Mouse (Mus musculus) forebrain, embryonic 15.5 days (tissue): ENCODE data around the gene Gpr183. TPM values are rescaled to one million over a fixed set of nuclear protein-coding genes. Genes with fewer than 3 reads are reported as not detected.
A peak's percentile ranks its signal among the peaks of the same experiment; 100 is the strongest.

Experiments
- ATAC-seq: fragments of 200-750 bp; cut with Nextera tagmentation; replicated peaks from 2 replicates; pipeline ENCODE4 v1.8.0; 2017; ENCODE audit warnings: mild to moderate bottlenecking, moderate TSS enrichment, moderate library complexity
- H3K27ac ChIP-seq: fragments of 300-500 bp; sonication (generic); replicated peaks from 2 replicates; pipeline ENCODE4 v1.5.1; 2015; ENCODE audit warnings: mild to moderate bottlenecking, inconsistent platforms
- H3K27me3 ChIP-seq: fragments of 300-500 bp; sonication (generic); 2 replicates; pipeline ENCODE4 v1.6.1; 2015; ENCODE audit warnings: inconsistent platforms
- H3K36me3 ChIP-seq: fragments of 300-500 bp; sonication (generic); 2 replicates; pipeline ENCODE4 v1.6.1; 2015; ENCODE audit warnings: mild to moderate bottlenecking, inconsistent platforms
- H3K4me1 ChIP-seq: fragments of 300-500 bp; sonication (generic); 2 replicates; pipeline ENCODE4 v1.6.1; 2015; ENCODE audit warnings: inconsistent platforms
- H3K4me2 ChIP-seq: fragments of 300-500 bp; sonication (generic); replicated peaks from 2 replicates; pipeline ENCODE4 v1.6.1; 2015; ENCODE audit warnings: mild to moderate bottlenecking, inconsistent platforms
- H3K4me3 ChIP-seq: fragments of 300-500 bp; sonication (generic); 2 replicates; pipeline ENCODE4 v1.5.1; 2015; ENCODE audit warnings: mild to moderate bottlenecking, inconsistent platforms
- H3K9ac ChIP-seq: fragments of 300-500 bp; sonication (generic); replicated peaks from 2 replicates; pipeline ENCODE4 v1.6.1; 2015; ENCODE audit warnings: mild to moderate bottlenecking, inconsistent platforms
- H3K9me3 ChIP-seq: fragments of 300-500 bp; sonication (generic); 2 replicates; pipeline ENCODE4 v1.6.1; 2016; ENCODE audit warnings: inconsistent platforms
- WGBS: fragments of 180-500 bp; shearing (Covaris S2); methylation state at CpG from one replicate; pipeline ENCODE4 v1.1.7; 2015; ENCODE audit warnings: mixed read lengths; 5-methylcytosine and 5-hydroxymethylcytosine counted together
- polyA plus RNA-seq: library from polyadenylated mRNA; unstranded; fragments of >200 nt; fragmentation: Nextera tagmentation; extraction: Ambion mirVana; gene quantifications from 2 replicates; pipeline ENCODE4 v1.2.1, GENCODE M21; 2015

The Gpr183 gene
- polyA plus RNA-seq, 1 experiment from 2014 or later, result 0.98 TPM

- Histone ChIP-seq H3K4me2 (no peak overlapping the region), H3K27ac (no peak overlapping the region), H3K9me3 (no peaks in the 10 kb centered on the region), H3K4me1 (0 out of 2 replicates have a peak, but pooled peaks cover 2% of the 10 kb centered on the region), H3K36me3 (no peaks in the 10 kb centered on the region; the same call in 1 of the 2 replicates), H3K9ac (no peak overlapping the region), H3K27me3 (no peaks in the 10 kb centered on the region), H3K4me3 (no peak overlapping the region)
- 0 out of 2 replicates have a peak, but pooled peaks have one; percentile 36 for ATAC-seq
- WGBS, result 76% methylated on average over 12 of the region's 12 CpGs
These were observed 44.4 kb downstream of the Gpr183 start for GRCm38 (mm10) chr14:121920511-121921124.

- 35% methylated on average over 3 of the region's 3 CpGs for WGBS
- H3K36me3 ChIP-seq, result no peaks in the 10 kb centered on the region; the same call in 1 of the 2 replicates
These were observed 45.2 kb downstream of the Gpr183 start for GRCm38 (mm10) chr14:121919752-121920151.

GRCm38 (mm10) chr14:121918266-121918665, 46.7 kb downstream of the Gpr183 start:
- no peaks in the 10 kb centered on the region for H3K27me3 ChIP-seq
- ATAC-seq, result no peak
- no peaks in the 10 kb centered on the region; the same call in 1 of the 2 replicates for H3K36me3 ChIP-seq
- no peak overlapping the region for H3K4me3 ChIP-seq
- H3K9ac ChIP-seq, result no peak overlapping the region
- H3K4me1 ChIP-seq, result 0 out of 2 replicates have a peak, but pooled peaks cover 2% of the 10 kb centered on the region
- H3K27ac ChIP-seq, result no peak overlapping the region
- no peak overlapping the region for H3K4me2 ChIP-seq
- 69% methylated on average over 3 of the region's 3 CpGs for WGBS
- no peaks in the 10 kb centered on the region for H3K9me3 ChIP-seq

More at GRCm38 (mm10) chr14:121919752-121920151, 45.2 kb downstream of the Gpr183 start:
- H3K4me1 ChIP-seq, result 0 out of 2 replicates have a peak, but pooled peaks cover 2% of the 10 kb centered on the region
- ATAC-seq, result no peak
- no peak overlapping the region for H3K4me2 ChIP-seq
- H3K27ac ChIP-seq, result no peak overlapping the region
- H3K9me3 ChIP-seq, result no peaks in the 10 kb centered on the region
- no peak overlapping the region for H3K4me3 ChIP-seq
- H3K27me3 ChIP-seq, result no peaks in the 10 kb centered on the region
- no peak overlapping the region for H3K9ac ChIP-seq

- no peak for ATAC-seq
- Histone ChIP-seq H3K4me2 (no peak overlapping the region), H3K9me3 (no peaks in the 10 kb centered on the region), H3K9ac (no peak overlapping the region), H3K36me3 (peaks cover 10% of the 10 kb centered on the region; the same call in 1 of the 2 replicates), H3K4me3 (no peak overlapping the region), H3K27me3 (no peaks in the 10 kb centered on the region), H3K4me1 (0 out of 2 replicates have a peak, but pooled peaks cover 2% of the 10 kb centered on the region), H3K27ac (no peak overlapping the region)
- WGBS, result 89% methylated on average over 6 of the region's 6 CpGs
These were observed 48.5 kb downstream of the Gpr183 start for GRCm38 (mm10) chr14:121916311-121917094.

- H3K4me1 ChIP-seq, result 0 out of 2 replicates have a peak, but pooled peaks cover 2% of the 10 kb centered on the region
- WGBS, result 82% methylated on average over 8 of the region's 8 CpGs
- no peak for ATAC-seq
These were observed 49.4 kb downstream of the Gpr183 start, which contains the start of gene Gpr18 for GRCm38 (mm10) chr14:121915621-121916020. Gpr18 (minus strand) TSS chr14:121915781.

GRCm38 (mm10) chr14:121915143-121915542, 49.9 kb downstream of the Gpr183 start:
- no peak overlapping the region for H3K4me3 ChIP-seq
- H3K9ac ChIP-seq, result no peak overlapping the region
- H3K27ac ChIP-seq, result no peak overlapping the region
- H3K36me3 ChIP-seq, result peaks cover 18% of the 10 kb centered on the region
- 82% methylated on average over 5 of the region's 5 CpGs for WGBS
- H3K4me1 ChIP-seq, result no peaks in the 10 kb centered on the region
- H3K4me2 ChIP-seq, result no peak overlapping the region
- ATAC-seq, result no peak
- no peaks in the 10 kb centered on the region for H3K27me3 ChIP-seq
- H3K9me3 ChIP-seq, result no peaks in the 10 kb centered on the region

More at GRCm38 (mm10) chr14:121915621-121916020, 49.4 kb downstream of the Gpr183 start, which contains the start of gene Gpr18:
- Histone ChIP-seq H3K36me3 (peaks cover 14% of the 10 kb centered on the region), H3K4me3 (no peak within 1 kb of the TSS), H3K9ac (no peak within 1 kb of the TSS), H3K27ac (no peak within 1 kb of the TSS), H3K9me3 (no peaks in the 10 kb centered on the region), H3K4me2 (no peak within 1 kb of the TSS), H3K27me3 (no peaks in the 10 kb centered on the region)

- Histone ChIP-seq H3K4me3 (no peak overlapping the region), H3K36me3 (peaks cover 30% of the 10 kb centered on the region), H3K27ac (no peak overlapping the region), H3K9me3 (no peaks in the 10 kb centered on the region), H3K27me3 (no peaks in the 10 kb centered on the region), H3K4me1 (no peaks in the 10 kb centered on the region), H3K9ac (no peak overlapping the region), H3K4me2 (no peak overlapping the region)
- WGBS, result 96% methylated on average over 7 of the region's 7 CpGs
- ATAC-seq, result no peak
These were observed 52.5 kb downstream of the Gpr183 start for GRCm38 (mm10) chr14:121912501-121912900.

GRCm38 (mm10) chr14:121909868-121910267, 55.1 kb downstream of the Gpr183 start:
- H3K4me2 ChIP-seq, result no peak overlapping the region
- whole genome bisulfite sequencing, result 94% methylated on average over 6 of the region's 6 CpGs
- no peaks in the 10 kb centered on the region for H3K27me3 ChIP-seq
- H3K9ac ChIP-seq, result no peak overlapping the region
- no peaks in the 10 kb centered on the region for H3K4me1 ChIP-seq
- H3K9me3 ChIP-seq, result no peaks in the 10 kb centered on the region
- peaks cover 49% of the 10 kb centered on the region for H3K36me3 ChIP-seq
- no peak overlapping the region for H3K4me3 ChIP-seq
- ATAC-seq, result no peak
- H3K27ac ChIP-seq, result no peak overlapping the region

GRCm38 (mm10) chr14:121906992-121907681, 57.9 kb downstream of the Gpr183 start:
- H3K4me1 ChIP-seq, result no peaks in the 10 kb centered on the region
- no peak overlapping the region for H3K9ac ChIP-seq
- no peak overlapping the region for H3K4me3 ChIP-seq
- peaks cover 45% of the 10 kb centered on the region for H3K36me3 ChIP-seq
- no peaks in the 10 kb centered on the region for H3K9me3 ChIP-seq
- H3K4me2 ChIP-seq, result no peak overlapping the region
- no peaks in the 10 kb centered on the region for H3K27me3 ChIP-seq
- 92% methylated on average over 11 of the region's 11 CpGs for WGBS
- ATAC-seq, result no peak
- no peak overlapping the region for H3K27ac ChIP-seq

GRCm38 (mm10) chr14:121906341-121906991, 58.5 kb downstream of the Gpr183 start:
- 89% methylated on average over 8 of the region's 8 CpGs for WGBS
- H3K9me3 ChIP-seq, result no peaks in the 10 kb centered on the region
- H3K9ac ChIP-seq, result no peak overlapping the region
- no peak overlapping the region for H3K4me3 ChIP-seq
- no peak for ATAC-seq
- peaks cover 39% of the 10 kb centered on the region for H3K36me3 ChIP-seq
- H3K27me3 ChIP-seq, result no peaks in the 10 kb centered on the region
- no peaks in the 10 kb centered on the region for H3K4me1 ChIP-seq
- no peak overlapping the region for H3K4me2 ChIP-seq
- H3K27ac ChIP-seq, result no peak overlapping the region

- no peaks in the 10 kb centered on the region for H3K4me1 ChIP-seq
- no peak overlapping the region for H3K4me3 ChIP-seq
- H3K27me3 ChIP-seq, result no peaks in the 10 kb centered on the region
- 71% methylated on average over 3 of the region's 3 CpGs for WGBS
- no peaks in the 10 kb centered on the region for H3K9me3 ChIP-seq
- no peak overlapping the region for H3K9ac ChIP-seq
- ATAC-seq, result no peak
- H3K4me2 ChIP-seq, result no peak overlapping the region
- peaks cover 32% of the 10 kb centered on the region for H3K36me3 ChIP-seq
- no peak overlapping the region for H3K27ac ChIP-seq
These were observed 60.2 kb downstream of the Gpr183 start for GRCm38 (mm10) chr14:121904754-121905153.
